Mouse (Mus musculus) right cerebral cortex, postnatal 36 days (tissue): ENCODE measurements around the gene Mkrn1.
"Not testable (repeated sequence)": the region's sequence is repeated elsewhere in the genome, so short reads cannot be mapped to it uniquely, and the experiment has no call there.

Experiments
- DNase-seq, 2 experiments: peaks; one replicate each; pipeline ENCODE4 v3.0.0; 2022; ENCODE audit warnings: low spot score in 2 of 2, mixed read lengths in 1 of 2

Gene Mkrn1

GRCm38 (mm10) chr6:39379749-39380148, 40.5 kb downstream of the Mkrn1 start:
- DNase-seq: no peak

- no peak for DNase-seq
Observed at GRCm38 (mm10) chr6:39379224-39379623, 41.0 kb downstream of the Mkrn1 start.

GRCm38 (mm10) chr6:39378161-39378835, 42.0 kb downstream of the Mkrn1 start:
- not testable (repeated sequence) for DNase-seq

- DNase-seq: peak; percentile 84 to 85
Observed at GRCm38 (mm10) chr6:39377311-39377827, 42.9 kb downstream of the Mkrn1 start, which contains the start of gene Slc37a3. Gene Slc37a3 (minus strand): TSS chr6:39377675.

- DNase-seq: no peak
Observed at GRCm38 (mm10) chr6:39376775-39377174, 43.5 kb downstream of the Mkrn1 start.

GRCm38 (mm10) chr6:39373301-39373955, 46.8 kb downstream of the Mkrn1 start:
- DNase-seq: no peak

GRCm38 (mm10) chr6:39372727-39373126, 47.5 kb downstream of the Mkrn1 start:
- no peak for DNase-seq

GRCm38 (mm10) chr6:39372042-39372441, 48.2 kb downstream of the Mkrn1 start:
- no peak for DNase-seq

- DNase-seq: no peak
Observed at GRCm38 (mm10) chr6:39369631-39370030, 50.6 kb downstream of the Mkrn1 start.

GRCm38 (mm10) chr6:39362684-39363083, 57.6 kb downstream of the Mkrn1 start:
- DNase-seq: no peak

- not testable (repeated sequence) for DNase-seq
Observed at GRCm38 (mm10) chr6:39359207-39359606, 61.1 kb downstream of the Mkrn1 start.

- no peak for DNase-seq
Observed at GRCm38 (mm10) chr6:39348946-39349345, 71.3 kb downstream of the Mkrn1 start.

- DNase-seq: no peak
Observed at GRCm38 (mm10) chr6:39347880-39348814, 72.1 kb downstream of the Mkrn1 start.
